Mouse (Mus musculus) frontal cortex, adult 2 months (tissue): Measurements from ENCODE around the gene Kdm4b. TPM values are rescaled to one million over a fixed set of nuclear protein-coding genes. Genes with fewer than 3 reads are reported as not detected.

Experiments
- DNase-seq, 2 experiments: peaks; one replicate each; pipeline ENCODE4 v3.0.0; 2022; ENCODE audit warnings: low spot score in 1 of 2; ENCODE audit errors: extremely low spot score in 1 of 2
- polyA plus RNA-seq: library from polyadenylated mRNA; depleted of rRNA; stranded (reverse); fragments of >200 nt; gene quantifications from 2 replicates; pipeline ENCODE4 v1.2.3, GENCODE M21; 2012; rRNA removed

The Kdm4b gene
- 43.8 and 49.9 TPM in 2 replicates for polyA plus RNA-seq

DNA sequence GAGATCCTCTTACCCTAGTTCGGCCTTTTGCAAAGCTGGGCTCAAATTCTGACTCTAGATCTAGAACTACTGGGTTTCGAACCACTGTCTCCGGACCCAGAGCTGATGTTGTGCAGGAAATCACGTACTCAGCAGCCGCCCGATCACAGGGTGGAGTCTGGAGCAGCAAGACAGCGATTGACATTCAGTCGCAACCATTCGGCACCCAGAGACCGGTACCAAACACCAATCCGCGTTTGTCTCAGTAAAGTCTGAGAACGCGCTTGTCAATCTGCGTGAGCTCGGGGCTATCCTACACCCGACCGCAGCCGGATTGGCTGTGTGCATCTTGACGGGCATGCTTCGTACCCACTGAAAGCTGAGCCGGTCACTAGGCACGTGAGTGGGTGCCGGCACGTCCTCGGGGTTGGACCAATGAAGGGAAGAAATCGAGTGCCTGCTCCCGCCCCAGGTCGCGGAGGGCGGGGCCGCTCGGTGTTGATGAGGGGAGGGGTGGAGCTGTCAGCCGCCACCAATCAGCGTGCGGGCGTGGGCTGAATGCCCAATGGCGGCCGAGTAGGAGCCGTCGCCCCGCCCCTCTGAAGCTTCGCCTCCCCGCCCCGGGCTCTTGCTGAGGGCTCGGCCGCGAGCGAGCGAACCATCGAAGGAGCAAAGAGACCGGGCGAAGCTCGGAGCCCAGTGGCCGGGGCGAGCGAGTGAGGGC lies at the start of gene Kdm4b:
Gene Kdm4b (plus strand): TSS at position 613 of the 703 bp plus-strand sequence.
- peak; percentile 99 to 100 for DNase-seq

GRCm38 (mm10) chr17:56276643-56277566 lies 49.0 kb upstream of the Kdm4b start, which contains the start of gene Ticam1:
TSS of gene Ticam1 (minus strand) at chr17:56276786.
- DNase-seq, result peak; percentile 76 to 86

- no peak for DNase-seq
These were observed 48.3 kb upstream of the Kdm4b start for GRCm38 (mm10) chr17:56277567-56277893.

DNA sequence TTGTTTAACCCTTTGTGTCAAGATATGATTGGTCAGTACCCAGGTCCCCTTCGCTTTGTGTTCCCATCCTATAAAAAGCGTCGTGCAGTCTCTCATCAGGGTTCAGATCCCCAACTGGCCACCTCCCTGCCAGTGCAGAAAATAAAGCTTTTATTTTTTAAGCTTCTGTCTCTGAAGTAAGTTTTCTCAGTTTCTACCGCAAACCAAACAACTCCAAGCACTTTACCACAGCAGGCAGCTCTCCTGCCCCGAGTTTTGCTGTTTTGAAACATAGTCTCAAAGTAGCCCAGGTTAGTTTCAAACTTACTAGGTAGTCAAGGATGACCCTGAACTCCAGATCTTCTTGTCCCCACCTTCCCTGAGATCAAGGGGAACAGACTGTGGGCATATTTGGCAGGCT lies 47.5 kb upstream of the Kdm4b start:
- no peak for DNase-seq

DNA sequence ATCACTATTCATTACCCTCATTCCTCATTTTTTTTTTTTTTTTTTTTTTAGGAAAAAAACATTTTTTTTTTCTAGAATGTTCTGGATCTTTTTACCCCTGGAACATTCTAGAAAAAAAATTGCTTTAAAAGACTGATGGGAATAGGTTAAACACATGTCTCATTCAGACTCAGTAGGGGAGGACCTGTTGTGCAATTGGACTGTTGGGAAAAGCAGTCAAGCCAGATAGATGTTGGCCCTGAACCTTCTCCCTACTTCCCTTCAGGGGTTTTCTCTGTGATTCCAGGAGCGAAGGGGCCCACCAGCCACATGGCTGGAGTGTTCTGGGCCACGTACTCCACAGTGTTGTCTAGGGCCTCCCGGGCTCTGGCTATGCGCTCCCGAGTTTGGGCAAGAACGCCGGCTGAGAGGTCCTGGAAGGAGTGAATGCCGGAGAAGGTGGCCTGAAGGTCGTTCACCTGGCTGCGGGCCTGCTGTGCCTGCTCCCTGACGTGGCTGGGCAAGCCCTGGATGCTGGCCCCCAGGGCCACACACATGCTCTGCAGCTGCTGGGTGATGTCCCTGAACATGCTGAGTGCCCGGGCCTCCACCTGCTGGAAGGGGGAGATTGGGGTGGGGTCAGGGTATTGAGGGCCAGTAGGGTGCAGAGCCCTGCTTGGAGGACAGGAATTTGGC lies 46.2 kb upstream of the Kdm4b start:
- no peak for DNase-seq

GRCm38 (mm10) chr17:56281193-56281592 lies 44.7 kb upstream of the Kdm4b start:
- no peak for DNase-seq

- DNase-seq, result no peak
These were observed 43.1 kb upstream of the Kdm4b start for GRCm38 (mm10) chr17:56282802-56283201.

GRCm38 (mm10) chr17:56283316-56283715 lies 42.5 kb upstream of the Kdm4b start:
- peak in 1 of 2 experiments; percentile 70 for DNase-seq

DNA sequence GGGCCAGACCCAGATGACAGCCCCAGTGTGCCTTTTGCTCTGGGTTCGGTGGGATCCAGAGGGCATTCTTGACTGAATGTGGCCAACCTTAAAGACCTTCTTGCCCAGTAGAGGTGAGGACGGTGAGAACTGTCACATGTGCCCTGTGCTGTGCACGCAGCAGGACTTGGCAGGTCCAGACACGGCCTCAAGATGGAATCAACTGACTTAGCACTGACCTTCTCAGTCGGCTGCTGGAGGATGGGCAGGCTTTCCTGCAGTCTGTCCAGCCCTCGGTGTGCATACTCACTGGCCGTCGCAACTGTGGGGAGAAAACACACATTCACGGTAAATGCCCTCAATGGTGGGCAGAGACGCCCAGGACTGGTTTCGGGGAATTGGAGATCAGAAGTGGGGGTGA lies 39.9 kb upstream of the Kdm4b start:
- DNase-seq, result no peak

DNA sequence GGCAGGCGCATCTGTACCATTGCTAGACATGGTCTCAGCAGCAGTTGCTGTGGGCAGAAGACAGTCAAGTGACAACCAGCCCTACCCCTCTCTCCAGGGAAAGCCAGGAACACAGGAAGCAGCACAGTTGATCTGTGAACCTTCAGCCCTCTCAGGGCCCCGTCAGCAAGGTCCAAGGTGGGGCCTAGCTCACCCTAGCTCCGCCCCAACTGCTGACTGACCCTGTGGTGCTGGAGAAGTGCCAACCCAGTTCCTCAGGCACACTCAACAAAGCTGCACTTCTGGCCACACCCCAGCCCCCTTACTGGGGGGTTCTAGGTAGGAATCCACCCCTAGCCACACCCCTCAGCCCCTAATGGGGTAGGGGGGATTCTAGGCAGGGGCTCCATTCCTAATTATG lies 38.0 kb upstream of the Kdm4b start:
- no peak for DNase-seq

DNA sequence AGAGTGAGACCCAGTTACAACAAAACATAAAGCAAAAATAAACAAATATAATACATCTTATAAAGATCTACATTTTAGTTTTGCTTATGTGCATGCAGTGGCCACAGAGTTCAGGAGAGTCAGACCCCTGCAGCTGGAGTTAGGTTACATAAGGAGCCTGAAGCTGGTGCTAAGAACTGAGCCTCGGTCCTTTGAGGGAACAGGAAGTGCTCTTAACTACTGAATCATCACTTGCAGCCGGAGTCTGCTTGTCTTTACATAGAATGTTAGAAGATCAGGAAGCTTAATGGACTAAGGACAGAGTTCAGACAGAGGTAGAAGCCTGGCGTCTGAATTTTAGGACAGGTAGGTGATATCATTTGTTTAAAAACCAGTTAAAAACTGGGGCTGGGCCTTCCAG lies 37.0 kb upstream of the Kdm4b start:
- DNase-seq, result no peak

DNA sequence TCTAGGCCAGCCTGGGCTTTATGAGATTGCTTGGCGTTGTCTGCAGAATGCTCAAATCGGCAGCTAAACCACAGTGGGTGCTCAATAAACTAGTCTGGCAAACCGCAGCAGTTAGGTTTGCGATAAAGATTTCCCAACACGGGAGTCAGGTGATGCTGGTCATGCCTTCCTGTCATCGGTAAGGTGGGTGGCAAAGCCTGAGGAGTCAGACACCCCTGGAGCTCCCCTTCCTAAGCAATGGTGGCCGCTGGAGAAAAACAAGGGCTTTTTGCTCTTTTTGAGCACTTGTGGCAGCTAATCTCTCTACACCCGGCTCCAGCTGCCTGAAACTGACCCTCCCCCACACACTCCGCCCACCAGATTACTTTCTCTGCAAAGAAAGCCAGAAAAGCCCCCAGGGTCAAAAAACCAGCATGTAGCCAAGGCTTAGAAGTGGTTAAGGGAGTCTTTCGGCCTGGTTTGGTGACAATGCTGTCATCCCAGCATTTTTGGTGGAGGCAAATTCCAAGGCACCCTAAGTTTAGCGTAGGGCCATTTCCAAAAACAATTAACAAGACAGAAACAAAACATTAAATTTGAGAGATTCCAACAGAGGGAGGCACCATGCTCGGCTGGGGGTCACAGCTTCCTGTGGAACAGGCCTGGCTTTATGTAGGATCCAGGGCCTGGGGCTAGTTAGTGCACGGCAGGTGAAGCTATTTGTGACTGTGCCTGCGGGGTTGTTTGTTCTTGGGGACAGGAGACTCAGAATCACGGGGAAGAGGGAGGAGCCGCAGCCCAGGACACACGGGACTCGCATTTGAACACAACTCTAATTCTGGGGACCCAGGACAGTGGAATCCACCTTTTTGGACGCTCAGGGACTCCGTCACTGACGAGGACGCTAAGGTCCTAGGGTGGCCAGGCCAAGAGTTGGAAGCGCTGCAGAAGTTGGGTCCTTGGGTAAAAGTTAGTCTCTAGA lies 36.2 kb upstream of the Kdm4b start:
- no peak for DNase-seq

DNA sequence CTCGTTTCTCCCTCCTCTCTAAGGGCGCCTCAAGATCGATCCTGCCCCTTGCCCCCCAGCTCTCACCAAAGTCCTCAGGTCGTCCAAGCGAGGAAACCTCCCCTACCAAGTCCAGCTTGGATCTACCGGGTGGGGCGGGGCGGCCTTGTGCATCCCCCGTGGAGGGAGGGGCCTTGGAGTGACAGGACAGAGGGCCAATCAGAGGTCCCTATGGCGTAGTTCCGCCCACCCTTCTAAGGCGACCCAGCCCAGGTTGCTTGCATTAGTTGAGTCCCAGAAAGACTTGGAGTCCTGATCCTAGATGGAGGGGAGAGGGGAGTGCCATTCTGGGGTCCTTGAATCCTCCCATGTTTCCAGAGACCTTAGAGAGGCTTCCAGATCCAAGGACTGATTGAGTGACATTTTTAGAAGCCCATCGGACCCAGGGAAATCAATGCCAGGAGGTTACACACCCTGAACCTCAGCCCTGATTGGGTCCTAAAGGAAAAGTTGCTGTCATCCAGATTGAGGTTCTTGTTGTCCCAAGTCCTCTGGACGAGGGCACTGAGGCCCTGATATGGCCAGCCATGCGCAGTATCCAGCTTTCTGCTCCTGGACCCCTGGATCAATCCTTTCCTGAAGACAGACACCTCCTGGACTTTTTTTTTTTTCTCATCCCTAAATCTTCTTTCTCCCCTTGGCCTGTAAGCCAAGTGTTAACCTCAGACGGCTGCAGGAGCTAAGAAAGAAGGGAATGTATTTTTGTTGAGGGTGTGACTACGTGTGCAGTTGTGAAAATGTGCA lies 35.3 kb upstream of the Kdm4b start:
- peak in 1 of 2 experiments; percentile 71 for DNase-seq

GRCm38 (mm10) chr17:56291171-56291511 lies 34.7 kb upstream of the Kdm4b start:
- peak in 1 of 2 experiments; percentile 68 for DNase-seq

DNA sequence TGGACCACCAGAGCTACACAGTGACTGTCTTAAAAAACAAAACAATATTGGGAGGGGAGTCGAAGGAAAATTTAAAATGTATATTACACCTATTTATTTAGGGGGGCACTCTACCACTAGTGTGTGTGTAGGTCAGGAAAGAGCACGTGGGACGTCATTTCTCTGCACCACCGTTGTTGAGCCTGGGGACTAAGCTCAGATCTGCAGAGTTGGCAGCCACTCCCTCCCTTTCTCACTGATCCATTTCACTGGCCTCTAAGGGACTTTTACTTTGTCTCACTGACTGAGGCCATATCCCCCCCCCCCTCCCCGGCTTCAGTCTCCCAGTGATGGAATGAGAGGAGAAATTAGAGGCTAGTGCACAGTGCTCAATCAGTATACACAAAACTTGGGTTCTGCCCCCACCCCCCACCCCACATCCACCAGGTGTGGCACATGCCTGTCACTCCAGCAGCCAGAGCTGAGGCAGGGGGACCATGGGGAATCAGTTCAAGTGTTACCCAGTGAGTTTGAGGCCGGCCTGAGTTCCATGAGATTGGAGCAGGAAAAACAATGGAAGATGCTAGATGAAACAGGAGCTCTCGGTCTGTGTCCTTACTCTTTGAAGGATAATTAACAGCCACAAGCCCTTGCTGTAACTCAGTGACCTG lies 33.9 kb upstream of the Kdm4b start:
- DNase-seq, result no peak

DNA sequence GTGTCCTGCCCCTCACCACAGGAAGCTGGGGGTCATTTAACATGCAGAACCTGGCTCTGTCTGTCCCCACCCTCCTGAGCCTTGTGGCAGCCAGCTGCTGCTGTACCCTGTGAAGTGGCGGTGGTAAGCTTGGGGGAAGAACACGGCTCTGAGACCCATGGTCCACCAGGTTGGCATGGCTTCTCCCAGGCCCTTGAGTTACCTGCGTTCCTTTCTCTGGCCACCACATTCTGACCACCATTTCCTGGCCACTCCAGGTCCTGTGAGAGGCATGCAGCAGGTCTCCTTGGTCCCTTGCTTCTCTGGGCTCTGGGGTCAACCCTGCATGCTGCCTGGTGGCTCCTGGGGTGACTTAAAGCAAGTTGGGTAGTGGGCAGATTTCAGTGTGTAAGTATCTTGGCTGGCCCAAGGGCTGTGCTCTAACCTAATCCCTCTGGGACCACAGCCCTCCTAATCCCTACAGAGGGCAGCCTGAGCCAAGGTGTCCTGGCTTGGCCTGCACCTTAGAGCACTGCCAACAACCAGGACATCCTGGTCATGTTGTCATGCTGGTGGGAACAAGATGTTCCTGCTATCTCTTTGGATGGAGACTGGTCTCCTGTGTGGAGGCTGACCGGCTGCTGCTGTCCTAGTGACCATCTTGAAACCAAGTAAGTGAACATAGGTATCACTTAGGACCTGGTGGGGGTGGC lies 33.2 kb upstream of the Kdm4b start, which contains the start of gene Plin3:
Gene Plin3 (minus strand): TSS at position 343 of the 692 bp plus-strand sequence.
- DNase-seq, result no peak

GRCm38 (mm10) chr17:56293291-56293690 lies 32.6 kb upstream of the Kdm4b start:
- no peak for DNase-seq

DNA sequence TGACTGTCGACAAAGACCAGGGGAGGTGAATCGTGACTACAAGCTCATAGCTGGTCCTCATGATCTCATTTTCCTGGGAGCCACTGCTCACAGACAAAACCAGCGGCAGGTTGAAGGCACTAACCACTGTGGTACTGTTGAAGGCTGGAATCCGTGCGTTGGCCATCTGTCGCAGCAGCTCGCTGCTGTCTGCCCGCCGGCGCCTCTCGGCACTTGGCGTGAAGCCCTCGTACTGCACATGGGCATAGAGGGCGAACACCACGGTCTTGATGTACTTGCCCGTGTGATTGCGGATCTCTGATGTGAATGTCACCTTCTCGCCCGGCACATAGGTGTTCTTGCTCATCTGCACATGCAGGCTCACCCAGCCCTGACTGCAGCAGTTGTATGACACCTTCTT lies 31.6 kb upstream of the Kdm4b start:
- peak in 1 of 2 experiments; percentile 29 for DNase-seq
